Mouse (Mus musculus): Measurements from ENCODE around the gene Rapgef5. TPM values are rescaled to one million over a fixed set of nuclear protein-coding genes. Genes with fewer than 3 reads are reported as not detected.

Rapgef5 gene
- polyA plus RNA-seq, 1 experiment = 0.01 TPM

- no peaks in the 10 kb centered on the region for H3K27me3 ChIP-seq (ENCODE audit: control insufficient read depth)
- no peaks in the 10 kb centered on the region for H3K36me3 ChIP-seq (ENCODE audit: control insufficient read depth)
- no peak overlapping the region for H3K4me3 ChIP-seq (replicated peaks)
- no peak for TF ChIP-seq TAL1 (IDR thresholded peaks at IDR 0.05; ENCODE audit: low read length)
- TF ChIP-seq GATA1 (IDR thresholded peaks at IDR 0.05; ENCODE audit: low read length) = no peak
- no peaks in the 10 kb centered on the region for H3K9me3 ChIP-seq (ENCODE audit: control insufficient read depth, low read length)
- no peaks in the 10 kb centered on the region for H3K4me1 ChIP-seq (ENCODE audit: control insufficient read depth)
Measured at GRCm38 (mm10) chr12:117727481-117728177, 211.3 kb downstream of the Rapgef5 start.

DNA sequence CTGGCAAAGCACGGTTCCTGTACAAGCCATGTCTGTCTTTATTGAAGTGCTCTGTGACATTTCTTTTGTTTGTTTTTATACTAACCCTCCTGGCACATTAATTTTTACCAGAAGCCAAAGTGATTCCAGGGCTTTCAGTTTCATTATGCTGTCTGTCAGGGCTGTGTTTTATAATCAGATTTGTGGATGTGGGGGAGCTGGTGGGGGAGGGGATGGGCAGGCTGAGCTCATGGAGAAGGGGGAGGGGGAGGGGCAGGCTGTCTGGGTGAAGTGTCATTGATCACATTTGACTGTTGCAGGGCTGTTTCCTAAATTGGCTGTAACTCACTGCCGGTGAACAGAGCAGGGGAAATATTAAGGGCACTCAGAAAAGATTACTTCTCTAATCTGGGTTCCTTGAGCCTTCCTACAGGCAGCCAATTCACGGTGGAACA, 211.9 kb downstream of the Rapgef5 start:
- Histone ChIP-seq H3K27me3 (ENCODE audit: control insufficient read depth) (no peaks in the 10 kb centered on the region), H3K4me1 (ENCODE audit: control insufficient read depth) (no peaks in the 10 kb centered on the region), H3K36me3 (ENCODE audit: control insufficient read depth) (no peaks in the 10 kb centered on the region), H3K4me3 (replicated peaks) (no peak overlapping the region), H3K9me3 (ENCODE audit: control insufficient read depth, low read length) (no peaks in the 10 kb centered on the region)
- TF ChIP-seq TAL1 (IDR thresholded peaks at IDR 0.05; ENCODE audit: low read length) (no peak), GATA1 (IDR thresholded peaks at IDR 0.05; ENCODE audit: low read length) (no peak)

- H3K4me1 ChIP-seq (ENCODE audit: control insufficient read depth) = no peaks in the 10 kb centered on the region
- H3K36me3 ChIP-seq (ENCODE audit: control insufficient read depth) = no peaks in the 10 kb centered on the region
- no peak overlapping the region for H3K4me3 ChIP-seq (replicated peaks)
- TF ChIP-seq GATA1 (IDR thresholded peaks at IDR 0.05; ENCODE audit: low read length) = no peak
- TF ChIP-seq TAL1 (IDR thresholded peaks at IDR 0.05; ENCODE audit: low read length) = no peak
- no peaks in the 10 kb centered on the region for H3K9me3 ChIP-seq (ENCODE audit: control insufficient read depth, low read length)
- H3K27me3 ChIP-seq (ENCODE audit: control insufficient read depth) = no peaks in the 10 kb centered on the region
Measured at GRCm38 (mm10) chr12:117733611-117734010, 217.3 kb downstream of the Rapgef5 start.

DNA sequence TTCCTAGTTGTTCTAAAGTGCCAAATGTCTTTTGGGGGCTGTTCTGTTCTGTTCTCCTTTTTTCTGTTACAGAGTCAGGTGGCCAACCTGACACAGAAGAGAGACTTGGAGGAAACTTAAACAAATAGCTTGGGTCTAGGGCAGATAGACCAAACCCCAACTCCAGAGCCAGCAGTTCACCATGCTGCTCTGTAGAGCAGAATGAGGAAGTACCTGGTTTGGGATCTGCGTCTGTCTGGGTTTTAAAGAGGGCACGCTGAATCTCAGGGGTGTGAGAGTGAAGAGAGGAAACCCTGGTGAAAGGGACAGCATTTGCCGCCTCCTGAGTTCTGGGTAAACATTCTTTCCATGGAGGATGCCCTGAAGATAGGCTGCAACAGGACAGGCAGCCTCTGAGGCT, 219.9 kb downstream of the Rapgef5 start:
- Histone ChIP-seq H3K4me1 (ENCODE audit: control insufficient read depth) (no peaks in the 10 kb centered on the region), H3K4me3 (replicated peaks) (no peak overlapping the region), H3K27me3 (ENCODE audit: control insufficient read depth) (no peaks in the 10 kb centered on the region), H3K9me3 (ENCODE audit: control insufficient read depth, low read length) (no peaks in the 10 kb centered on the region), H3K36me3 (ENCODE audit: control insufficient read depth) (no peaks in the 10 kb centered on the region)
- TF ChIP-seq TAL1 (IDR thresholded peaks at IDR 0.05; ENCODE audit: low read length) (no peak), GATA1 (IDR thresholded peaks at IDR 0.05; ENCODE audit: low read length) (no peak)

DNA sequence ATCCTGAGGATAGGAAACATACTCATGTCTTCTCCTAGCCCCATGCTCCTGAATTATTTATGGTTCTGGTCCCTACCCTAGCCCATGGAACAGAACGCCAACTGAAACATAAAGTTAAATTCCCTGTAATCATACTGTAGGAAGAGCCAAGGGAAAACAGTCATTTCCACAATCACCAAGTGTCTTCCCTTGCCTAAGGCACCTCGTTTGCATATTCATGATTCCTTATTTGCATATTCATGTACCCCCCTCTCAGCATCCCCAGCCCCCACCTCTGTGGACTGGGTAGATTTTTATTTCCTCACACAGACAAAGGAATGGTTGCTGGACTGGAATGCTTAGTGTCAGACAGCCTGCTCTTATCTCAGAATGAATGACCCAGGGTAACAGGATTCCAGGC, 220.6 kb downstream of the Rapgef5 start:
- Histone ChIP-seq H3K9me3 (ENCODE audit: control insufficient read depth, low read length) (no peaks in the 10 kb centered on the region), H3K27me3 (ENCODE audit: control insufficient read depth) (no peaks in the 10 kb centered on the region), H3K4me3 (replicated peaks) (no peak overlapping the region), H3K36me3 (ENCODE audit: control insufficient read depth) (no peaks in the 10 kb centered on the region), H3K4me1 (ENCODE audit: control insufficient read depth) (no peaks in the 10 kb centered on the region)
- TF ChIP-seq GATA1 (IDR thresholded peaks at IDR 0.05; ENCODE audit: low read length) (no peak), TAL1 (IDR thresholded peaks at IDR 0.05; ENCODE audit: low read length) (no peak)

GRCm38 (mm10) chr12:117737332-117738031, 221.2 kb downstream of the Rapgef5 start:
- Histone ChIP-seq H3K9me3 (ENCODE audit: control insufficient read depth, low read length) (no peaks in the 10 kb centered on the region), H3K36me3 (ENCODE audit: control insufficient read depth) (no peaks in the 10 kb centered on the region), H3K27me3 (ENCODE audit: control insufficient read depth) (no peaks in the 10 kb centered on the region), H3K4me3 (replicated peaks) (no peak overlapping the region), H3K4me1 (ENCODE audit: control insufficient read depth) (no peaks in the 10 kb centered on the region)
- TF ChIP-seq TAL1 (IDR thresholded peaks at IDR 0.05; ENCODE audit: low read length) (no peak), GATA1 (IDR thresholded peaks at IDR 0.05; ENCODE audit: low read length) (no peak)

- Histone ChIP-seq H3K9me3 (ENCODE audit: control insufficient read depth, low read length) (no peaks in the 10 kb centered on the region), H3K27me3 (ENCODE audit: control insufficient read depth) (no peaks in the 10 kb centered on the region), H3K36me3 (ENCODE audit: control insufficient read depth) (no peaks in the 10 kb centered on the region), H3K4me1 (ENCODE audit: control insufficient read depth) (no peaks in the 10 kb centered on the region), H3K4me3 (replicated peaks) (no peak overlapping the region)
- TF ChIP-seq TAL1 (IDR thresholded peaks at IDR 0.05; ENCODE audit: low read length) = no peak
- no peak for TF ChIP-seq GATA1 (IDR thresholded peaks at IDR 0.05; ENCODE audit: low read length)
Measured at GRCm38 (mm10) chr12:117742487-117742886, 226.2 kb downstream of the Rapgef5 start.

GRCm38 (mm10) chr12:117744580-117745483, 228.6 kb downstream of the Rapgef5 start:
- no peaks in the 10 kb centered on the region for H3K36me3 ChIP-seq (ENCODE audit: control insufficient read depth)
- H3K9me3 ChIP-seq (ENCODE audit: control insufficient read depth, low read length) = no peaks in the 10 kb centered on the region
- no peaks in the 10 kb centered on the region for H3K27me3 ChIP-seq (ENCODE audit: control insufficient read depth)
- H3K4me1 ChIP-seq (ENCODE audit: control insufficient read depth) = no peaks in the 10 kb centered on the region
- TF ChIP-seq TAL1 (IDR thresholded peaks at IDR 0.05; ENCODE audit: low read length) = no peak
- no peak for TF ChIP-seq GATA1 (IDR thresholded peaks at IDR 0.05; ENCODE audit: low read length)
- H3K4me3 ChIP-seq (replicated peaks) = no peak overlapping the region

- Histone ChIP-seq H3K4me3 (replicated peaks) (no peak overlapping the region), H3K27me3 (ENCODE audit: control insufficient read depth) (no peaks in the 10 kb centered on the region), H3K9me3 (ENCODE audit: control insufficient read depth, low read length) (no peaks in the 10 kb centered on the region), H3K36me3 (ENCODE audit: control insufficient read depth) (no peaks in the 10 kb centered on the region), H3K4me1 (ENCODE audit: control insufficient read depth) (no peaks in the 10 kb centered on the region)
- TF ChIP-seq TAL1 (IDR thresholded peaks at IDR 0.05; ENCODE audit: low read length) = no peak
Measured at GRCm38 (mm10) chr12:117746611-117747010, 230.3 kb downstream of the Rapgef5 start.
